21 mouse cellular contexts compared by ENCODE assay signal in the genomic region with DNA sequence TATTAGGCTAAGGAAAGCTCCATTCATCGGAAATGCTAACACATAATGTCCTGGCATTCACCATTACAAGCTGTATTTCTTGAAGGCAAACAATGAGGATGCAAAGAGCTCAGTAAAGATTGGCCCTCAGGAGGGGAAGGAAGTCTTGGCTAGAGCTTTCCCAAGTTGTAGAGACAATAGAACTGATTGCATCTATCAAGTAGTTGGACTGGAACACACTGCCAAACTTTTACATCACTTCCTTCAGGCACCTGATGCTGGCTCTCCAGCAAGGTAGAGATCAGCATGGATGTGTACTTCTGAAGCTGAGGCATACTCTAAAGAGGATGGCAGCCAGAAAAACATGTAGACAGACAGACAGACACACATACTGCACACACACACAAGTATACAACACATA.
DNase-seq lines count a peak whose midpoint lies in the region; ATAC-seq and TF ChIP-seq lines count a peak whose summit lies in the region.
"Had no signal": no experiment of that assay in that cellular context is flagged by ENCODE, and none has a peak within 500 bp of the region (broad histone marks: within the 10 kb centered on the region; RNA-seq: fewer than 3 reads in every experiment).

No protein-coding gene starts in this region.

- DNase-seq in forebrain, embryonic 14.5 days (ENCODE audit: low spot score), result peak; percentile 16
- no peak for DNase-seq in forebrain, embryonic 11.5 days (ENCODE audit: low spot score)
- peak; percentile 29 for DNase-seq in kidney, postnatal 0 days (ENCODE audit: low spot score)
- DNase-seq in MEL (ENCODE audit: low read depth, low spot score) (peak; percentile 12), liver (no peak)
- peak; percentile 51 for DNase-seq in gonadal fat pad, adult 2 months (ENCODE audit: low read depth)
- DNase-seq: adrenal gland, postnatal 25 days; cerebellum, adult 2 months; cerebellum, postnatal 14 days; gastrocnemius, adult 2 months; gastrocnemius, postnatal 36 days; heart, adult 2 months had no signal

- H3K4me1 ChIP-seq in forebrain, embryonic 14.5 days (ENCODE audit: control insufficient read depth, insufficient read depth, low read length), result peaks cover 6% of the 10 kb centered on the region; the same call in 1 of the 2 replicates
- H3K4me1 ChIP-seq in forebrain, embryonic 11.5 days (replicated peaks; ENCODE audit: control insufficient read depth, insufficient read depth, low read length), result 0 out of 2 replicates have a peak, but pooled peaks cover 2% of the 10 kb centered on the region
- no peaks in the 10 kb centered on the region for H3K4me1 ChIP-seq in kidney, postnatal 0 days (replicated peaks; ENCODE audit: insufficient read depth, low read length)
- peaks cover 13% of the 10 kb centered on the region; the same call in 1 of the 2 replicates for H3K4me1 ChIP-seq in kidney, embryonic 15.5 days
- H3K4me1 ChIP-seq in MEL (ENCODE audit: control insufficient read depth in 1 of 2, insufficient read depth in 2 of 2, low read length in 2 of 2), result peaks cover 15 to 19% of the 10 kb centered on the region in 2 experiments
- H3K4me1 ChIP-seq: embryonic facial prominence, embryonic 15.5 days had no signal

- no peaks in the 10 kb centered on the region for H3K9me3 ChIP-seq in forebrain, embryonic 14.5 days (replicated peaks; ENCODE audit: control insufficient read depth, low read length)
- no peaks in the 10 kb centered on the region for H3K9me3 ChIP-seq in forebrain, embryonic 11.5 days (ENCODE audit: control insufficient read depth, low read length)
- no peaks in the 10 kb centered on the region for H3K9me3 ChIP-seq in kidney, postnatal 0 days (replicated peaks; ENCODE audit: low read length)
- no peaks in the 10 kb centered on the region for H3K9me3 ChIP-seq in kidney, embryonic 15.5 days (replicated peaks)
- no peaks in the 10 kb centered on the region for H3K9me3 ChIP-seq in MEL (replicated peaks; ENCODE audit: insufficient read depth, low read length)
- H3K9me3 ChIP-seq: embryonic facial prominence, embryonic 15.5 days; forebrain, embryonic 10.5 days; heart, embryonic 15.5 days; hindbrain, embryonic 10.5 days had no signal

- H3K36me3 ChIP-seq in forebrain, embryonic 14.5 days (ENCODE audit: control insufficient read depth, insufficient read depth, low read length), result no peaks in the 10 kb centered on the region
- H3K36me3 ChIP-seq in forebrain, embryonic 11.5 days (ENCODE audit: control insufficient read depth, insufficient read depth, low read length), result no peaks in the 10 kb centered on the region
- H3K36me3 ChIP-seq in kidney, postnatal 0 days (ENCODE audit: insufficient read depth, low read length), result no peaks in the 10 kb centered on the region
- H3K36me3 ChIP-seq in kidney, embryonic 15.5 days, result no peaks in the 10 kb centered on the region
- H3K36me3 ChIP-seq in MEL (ENCODE audit: control insufficient read depth in 1 of 2, insufficient read depth in 2 of 2, low read length in 2 of 2), result peaks cover 0 to 18% of the 10 kb centered on the region in 2 experiments; a peak in 2 of 4 replicates
- H3K36me3 ChIP-seq: embryonic facial prominence, embryonic 15.5 days; forebrain, embryonic 10.5 days; heart, embryonic 15.5 days; hindbrain, embryonic 10.5 days had no signal

- no peak overlapping the region for H3K4me3 ChIP-seq in forebrain, embryonic 14.5 days (ENCODE audit: low read depth, low read length)
- H3K4me3 ChIP-seq in forebrain, embryonic 11.5 days (ENCODE audit: low read depth, low read length), result no peak overlapping the region
- no peak overlapping the region for H3K4me3 ChIP-seq in kidney, postnatal 0 days (replicated peaks; ENCODE audit: low read depth, low read length)
- H3K4me3 ChIP-seq in kidney, embryonic 15.5 days (replicated peaks), result no peak overlapping the region
- H3K4me3 ChIP-seq in MEL (ENCODE audit: control insufficient read depth in 1 of 2, insufficient read depth in 1 of 2, low read depth in 2 of 2, low read length in 2 of 2), result no peak overlapping the region
- H3K4me3 ChIP-seq: embryonic facial prominence, embryonic 15.5 days; erythroblast, embryonic 14.5 days; forebrain, embryonic 10.5 days; gastrocnemius, adult 2 months; heart, adult 2 months; heart, embryonic 15.5 days; hindbrain, embryonic 10.5 days had no signal

- no peak for TF ChIP-seq POLR2A in MEL (IDR thresholded peaks at IDR 0.05; ENCODE audit: control insufficient read depth in 1 of 2, insufficient read depth in 1 of 2, low read depth in 1 of 2, low read length in 2 of 2, poor library complexity in 1 of 2)

- H3K9ac ChIP-seq in forebrain, embryonic 14.5 days (ENCODE audit: low read length), result no peak overlapping the region
- H3K9ac ChIP-seq in forebrain, embryonic 11.5 days (ENCODE audit: low read length), result no peak overlapping the region
- H3K9ac ChIP-seq in kidney, postnatal 0 days (ENCODE audit: low read depth, low read length), result no peak overlapping the region
- no peak overlapping the region for H3K9ac ChIP-seq in kidney, embryonic 15.5 days
- H3K9ac ChIP-seq in MEL (ENCODE audit: control insufficient read depth, low read depth, low read length, poor library complexity, severe bottlenecking), result no peak overlapping the region
- H3K9ac ChIP-seq: embryonic facial prominence, embryonic 15.5 days; heart, embryonic 15.5 days; hindbrain, embryonic 14.5 days had no signal

- ATAC-seq in forebrain, embryonic 14.5 days, result peak; percentile 33; the same call in 1 of the 2 replicates
- ATAC-seq in forebrain, embryonic 11.5 days (replicated peaks; ENCODE audit: low FRiP score), result no peak
- ATAC-seq in kidney, postnatal 0 days (replicated peaks; ENCODE audit: low FRiP score, low read depth), result no peak
- ATAC-seq in kidney, embryonic 15.5 days (replicated peaks; ENCODE audit: low FRiP score), result no peak
- ATAC-seq: Patski had no signal

- H3K27ac ChIP-seq in forebrain, embryonic 14.5 days (ENCODE audit: low read depth, low read length), result no peak overlapping the region
- H3K27ac ChIP-seq in forebrain, embryonic 11.5 days (ENCODE audit: low read depth, low read length), result no peak overlapping the region
- H3K27ac ChIP-seq in kidney, postnatal 0 days, result no peak overlapping the region
- no peak overlapping the region for H3K27ac ChIP-seq in kidney, embryonic 15.5 days
- H3K27ac ChIP-seq in MEL (ENCODE audit: control insufficient read depth, low read depth, low read length), result no peak overlapping the region
- H3K27ac ChIP-seq: embryonic facial prominence, embryonic 15.5 days; gastrocnemius, adult 2 months; heart, adult 2 months; hindbrain, embryonic 14.5 days had no signal

- H3K79me2 ChIP-seq in MEL (ENCODE audit: control insufficient read depth, insufficient read depth, low read length, poor library complexity), result no peaks in the 10 kb centered on the region

- no peak for TF ChIP-seq CTCF in kidney, postnatal 0 days (IDR thresholded peaks at IDR 0.05; ENCODE audit: low read depth)
- TF ChIP-seq CTCF in MEL (IDR thresholded peaks at IDR 0.05 in 2 of 3, conservative IDR thresholded peaks at IDR 0.05 in 1 of 3; ENCODE audit: control insufficient read depth in 1 of 3, insufficient read depth in 1 of 3, low read depth in 2 of 3, low read length in 3 of 3, poor library complexity in 1 of 3, severe bottlenecking in 1 of 3), result no peak

- TF ChIP-seq RAD21 in MEL (IDR thresholded peaks at IDR 0.05; ENCODE audit: low read depth, low read length), result no peak

- WGBS in forebrain, embryonic 14.5 days, result 21% methylated on average over 1 of the region's 1 CpGs
- 56% methylated on average over 1 of the region's 1 CpGs for WGBS in forebrain, embryonic 11.5 days
- WGBS in kidney, postnatal 0 days, result 68% methylated on average over 1 of the region's 1 CpGs
- 84% methylated on average over 1 of the region's 1 CpGs for whole genome bisulfite sequencing in kidney, embryonic 15.5 days

- H3K4me2 ChIP-seq in forebrain, embryonic 14.5 days (ENCODE audit: low read length), result no peak overlapping the region
- no peak overlapping the region for H3K4me2 ChIP-seq in forebrain, embryonic 11.5 days (ENCODE audit: low read depth, low read length, severe bottlenecking)
- H3K4me2 ChIP-seq in kidney, postnatal 0 days (ENCODE audit: low read length), result no peak overlapping the region
- H3K4me2 ChIP-seq in kidney, embryonic 15.5 days, result no peak overlapping the region
- H3K4me2 ChIP-seq: embryonic facial prominence, embryonic 15.5 days; heart, embryonic 11.5 days; heart, embryonic 15.5 days; hindbrain, embryonic 14.5 days had no signal

- no peaks in the 10 kb centered on the region for H3K27me3 ChIP-seq in forebrain, embryonic 14.5 days (replicated peaks; ENCODE audit: control insufficient read depth, insufficient read depth, low read length)
- H3K27me3 ChIP-seq in forebrain, embryonic 11.5 days (ENCODE audit: control insufficient read depth, insufficient read depth, low read length), result no peaks in the 10 kb centered on the region
- H3K27me3 ChIP-seq in kidney, postnatal 0 days (ENCODE audit: insufficient read depth, low read length), result no peaks in the 10 kb centered on the region
- no peaks in the 10 kb centered on the region for H3K27me3 ChIP-seq in kidney, embryonic 15.5 days
- H3K27me3 ChIP-seq in MEL (ENCODE audit: control insufficient read depth in 1 of 2, insufficient read depth in 2 of 2, low read length in 2 of 2), result no peaks in the 10 kb centered on the region
- H3K27me3 ChIP-seq: embryonic facial prominence, embryonic 15.5 days; heart, embryonic 15.5 days; Patski had no signal

- TF ChIP-seq EP300 in MEL (IDR thresholded peaks at IDR 0.05; ENCODE audit: low read depth in 1 of 2, low read length in 2 of 2), result no peak

TF ChIP-seq in MEL, 35 proteins besides CTCF, POLR2A, EP300 and RAD21 (continues in another document):
- TF ChIP-seq SMC3 (IDR thresholded peaks at IDR 0.05; ENCODE audit: low read depth, low read length) (no peak), MEF2A (IDR thresholded peaks at IDR 0.05; ENCODE audit: extremely low read depth, insufficient replicate concordance, low read depth, low read length, poor library complexity, severe bottlenecking) (no peak), SIN3A (IDR thresholded peaks at IDR 0.05; ENCODE audit: low read length) (no peak), ETS1 (IDR thresholded peaks at IDR 0.05; ENCODE audit: low read depth, low read length) (no peak), ZMIZ1 (IDR thresholded peaks at IDR 0.05; ENCODE audit: low read depth, low read length) (no peak), TCF12 (IDR thresholded peaks at IDR 0.05; ENCODE audit: low read depth, low read length) (no peak), USF2 (IDR thresholded peaks at IDR 0.05; ENCODE audit: borderline replicate concordance in 1 of 2, insufficient read depth in 1 of 2, low read depth in 1 of 2, low read length in 2 of 2) (no peak), ELF1 (IDR thresholded peaks at IDR 0.05; ENCODE audit: low read depth, low read length) (no peak), MXI1 (IDR thresholded peaks at IDR 0.05; ENCODE audit: low read depth, low read length) (no peak), NRF1 (IDR thresholded peaks at IDR 0.05; ENCODE audit: insufficient read depth, low read depth, low read length, poor library complexity, severe bottlenecking) (no peak), GATA1 (IDR thresholded peaks at IDR 0.05; ENCODE audit: low read depth, low read length) (no peak), CHD2 (IDR thresholded peaks at IDR 0.05; ENCODE audit: low read length) (no peak), NELFE (IDR thresholded peaks at IDR 0.05; ENCODE audit: low read depth, low read length) (no peak), GABPA (IDR thresholded peaks at IDR 0.05; ENCODE audit: low read depth, low read length) (no peak)

Comparison
In these comparisons a context has a peak if more than half of its experiments do, and no peak if none do; other contexts are left out.
1. DNase-seq: peak in forebrain, embryonic 14.5 days (single experiment), kidney, postnatal 0 days (single experiment), MEL (single experiment) and gonadal fat pad, adult 2 months (single experiment); none in forebrain, embryonic 11.5 days (single experiment) and liver (single experiment).